Mouse (Mus musculus) lung, embryonic 14.5 days (tissue): ENCODE measurements around the gene Il31ra. TPM values are rescaled to one million over a fixed set of nuclear protein-coding genes. Genes with fewer than 3 reads are reported as not detected.
"Not testable (repeated sequence)": the region's sequence is repeated elsewhere in the genome, so short reads cannot be mapped to it uniquely, and the experiment has no call there.

Source experiments
- ATAC-seq: fragments of 200-750 bp; cut with Nextera tagmentation; 2 replicates; pipeline ENCODE4 v1.8.0; 2017; ENCODE audit warnings: mild to moderate bottlenecking, moderate TSS enrichment, moderate library complexity; ENCODE audit not compliant: insufficient read depth
- DNase-seq: peaks from one replicate; pipeline ENCODE4 v3.0.0-alpha.2; 2015
- H3K27ac ChIP-seq: fragments of 300-500 bp; sonication (generic); 2 replicates; pipeline ENCODE4 v1.5.1; 2014; ENCODE audit warnings: low read depth, mild to moderate bottlenecking, moderate library complexity
- H3K27me3 ChIP-seq: fragments of 300-500 bp; sonication (generic); 2 replicates; pipeline ENCODE4 v1.6.1; 2014; ENCODE audit warnings: low read length, control low read depth; ENCODE audit not compliant: insufficient read depth
- H3K36me3 ChIP-seq: fragments of 300-500 bp; sonication (generic); 2 replicates; pipeline ENCODE4 v1.6.1; 2014; ENCODE audit warnings: control low read depth; ENCODE audit not compliant: insufficient read depth
- H3K4me1 ChIP-seq: fragments of 300-500 bp; sonication (generic); 2 replicates; pipeline ENCODE4 v1.6.1; 2014; ENCODE audit warnings: antibody characterized with exemption, control low read depth; ENCODE audit not compliant: insufficient read depth
- H3K4me2 ChIP-seq: fragments of 300-500 bp; sonication (generic); 2 replicates; pipeline ENCODE4 v1.6.1; 2014; ENCODE audit warnings: mild to moderate bottlenecking
- H3K4me3 ChIP-seq: fragments of 300-500 bp; sonication (generic); 2 replicates; pipeline ENCODE4 v1.5.1; 2014; ENCODE audit warnings: low read depth, low read length
- H3K9ac ChIP-seq: fragments of 300-500 bp; sonication (generic); 2 replicates; pipeline ENCODE4 v1.6.1; 2014
- H3K9me3 ChIP-seq: fragments of 300-500 bp; sonication (generic); 2 replicates; pipeline ENCODE4 v1.6.1; 2016; ENCODE audit warnings: low read depth, low read length, control low read depth
- CTCF ChIP-seq: IDR thresholded peaks from 2 replicates; pipeline ENCODE4 v1.5.1; 2016; ENCODE audit warnings: antibody characterized with exemption, low read depth
- WGBS: fragments of 180-500 bp; shearing (Covaris S2); extraction: QIAGEN DNeasy Blood & Tissue Kit; methylation state at CpG from one replicate; pipeline ENCODE4 v1.1.7; 2014; 5-methylcytosine and 5-hydroxymethylcytosine counted together
- polyA plus RNA-seq: library from polyadenylated mRNA; unstranded; fragments of >200 nt; fragmentation: Nextera tagmentation; extraction: Ambion mirVana; gene quantifications from 2 replicates; pipeline ENCODE4 v1.2.1, GENCODE M21; 2014

The Il31ra gene
- polyA plus RNA-seq, result not detected in 2 replicates

DNA sequence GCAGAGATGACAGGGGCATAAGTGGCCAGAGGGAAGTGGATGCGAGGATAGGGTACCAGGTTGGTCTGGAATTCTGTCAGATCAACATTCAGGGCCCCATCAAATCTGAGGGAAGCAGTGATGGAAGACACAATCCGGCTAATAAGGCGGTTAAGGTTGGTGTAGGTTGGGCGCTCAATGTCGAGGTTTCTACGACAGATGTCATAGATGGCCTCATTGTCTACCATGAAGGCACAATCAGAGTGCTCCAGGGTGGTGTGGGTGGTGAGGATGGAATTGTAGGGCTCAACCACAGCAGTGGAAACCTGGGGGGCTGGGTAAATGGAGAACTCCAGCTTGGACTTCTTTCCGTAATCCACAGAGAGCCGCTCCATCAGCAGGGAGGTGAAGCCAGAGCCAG, at the start of gene Il31ra:
Il31ra (minus strand) TSS at position 101 of the 400 bp plus-strand sequence.
- not testable (repeated sequence) for H3K27me3 ChIP-seq, DNase-seq, H3K4me3 ChIP-seq, H3K9ac ChIP-seq, H3K9me3 ChIP-seq, ATAC-seq, H3K36me3 ChIP-seq, H3K4me2 ChIP-seq, H3K4me1 ChIP-seq, H3K27ac ChIP-seq
- WGBS, result 95% methylated on average over 6 of the region's 8 CpGs

DNA sequence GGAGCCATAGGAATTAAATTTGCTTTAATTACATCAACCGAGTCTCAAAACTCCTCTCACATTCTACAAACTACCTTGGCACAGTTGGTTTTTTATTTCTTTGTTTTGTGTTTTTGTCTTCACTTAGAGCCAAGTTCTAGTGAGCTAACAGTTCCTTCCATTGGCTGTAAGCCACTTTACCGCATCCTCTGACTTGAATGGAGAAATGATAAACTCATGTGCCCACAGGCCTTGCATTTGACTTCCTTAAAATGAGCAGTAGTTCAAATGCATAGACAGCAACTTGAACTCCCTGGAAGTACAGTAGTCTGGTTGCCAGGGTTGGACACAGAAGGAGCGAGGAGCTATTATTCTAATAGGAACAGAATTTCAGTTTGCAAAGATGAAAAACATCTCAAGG, 48.7 kb upstream of the Il31ra start:
- no peak for DNase-seq
- no peaks in the 10 kb centered on the region for H3K36me3 ChIP-seq
- no peaks in the 10 kb centered on the region for H3K27me3 ChIP-seq
- no peak for ATAC-seq
- 88% methylated on average over 3 of the region's 3 CpGs for WGBS
- no peaks in the 10 kb centered on the region for H3K9me3 ChIP-seq
- H3K4me1 ChIP-seq, result no peaks in the 10 kb centered on the region
- H3K9ac ChIP-seq, result no peak overlapping the region
- H3K4me2 ChIP-seq, result no peak overlapping the region
- no peak overlapping the region for H3K27ac ChIP-seq
- no peak overlapping the region for H3K4me3 ChIP-seq
- TF ChIP-seq CTCF, result no peak

DNA sequence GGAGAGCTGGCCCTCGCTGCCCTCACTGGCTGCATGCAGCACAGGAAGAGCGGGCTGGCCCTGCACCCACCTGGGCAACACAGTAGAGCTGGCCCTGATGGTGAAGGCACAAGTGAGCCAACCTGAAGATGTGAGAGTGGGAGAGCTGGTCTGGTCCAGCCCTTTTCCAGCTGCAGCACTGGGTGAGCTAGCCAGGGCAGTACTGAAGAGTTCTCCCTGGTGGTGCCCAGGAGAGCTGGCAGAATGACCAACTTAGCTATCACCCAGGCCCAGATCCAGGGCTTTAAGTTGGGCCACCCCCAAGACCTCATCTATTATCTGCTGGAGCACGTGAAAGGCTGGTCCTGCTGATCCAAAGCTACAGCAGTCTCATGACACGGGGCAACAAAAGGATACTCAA, 45.0 kb upstream of the Il31ra start:
- H3K4me3 ChIP-seq, result no peak overlapping the region
- DNase-seq (no peak), ATAC-seq (no peak)
- no peaks in the 10 kb centered on the region for H3K4me1 ChIP-seq
- no peak overlapping the region for H3K9ac ChIP-seq
- no peak for TF ChIP-seq CTCF
- WGBS, result 59% methylated on average over 4 of the region's 4 CpGs
- H3K4me2 ChIP-seq, result no peak overlapping the region
- H3K27me3 ChIP-seq, result no peaks in the 10 kb centered on the region
- no peaks in the 10 kb centered on the region for H3K9me3 ChIP-seq
- H3K36me3 ChIP-seq, result no peaks in the 10 kb centered on the region
- no peak overlapping the region for H3K27ac ChIP-seq

DNA sequence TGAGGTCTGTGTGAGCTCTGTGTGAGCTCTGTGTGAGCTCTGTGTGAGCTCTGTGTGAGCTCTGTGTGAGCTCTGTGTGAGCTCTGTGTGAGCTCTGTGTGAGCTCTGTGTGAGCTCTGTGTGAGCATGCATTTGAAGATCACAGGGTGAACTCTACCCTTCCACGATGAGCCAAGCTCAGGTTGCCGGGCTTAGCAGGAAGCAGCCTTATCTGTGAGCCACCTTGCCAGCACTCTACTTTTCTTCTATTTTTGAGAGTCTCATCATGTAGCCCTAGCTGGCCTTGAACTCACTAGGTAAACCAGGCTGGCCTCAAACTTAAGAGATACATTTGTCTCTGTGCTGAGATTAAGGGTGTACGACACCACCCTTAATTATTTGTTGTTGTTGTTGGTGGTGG, 42.3 kb upstream of the Il31ra start:
- no peak for TF ChIP-seq CTCF
- no peaks in the 10 kb centered on the region for H3K36me3 ChIP-seq

DNA sequence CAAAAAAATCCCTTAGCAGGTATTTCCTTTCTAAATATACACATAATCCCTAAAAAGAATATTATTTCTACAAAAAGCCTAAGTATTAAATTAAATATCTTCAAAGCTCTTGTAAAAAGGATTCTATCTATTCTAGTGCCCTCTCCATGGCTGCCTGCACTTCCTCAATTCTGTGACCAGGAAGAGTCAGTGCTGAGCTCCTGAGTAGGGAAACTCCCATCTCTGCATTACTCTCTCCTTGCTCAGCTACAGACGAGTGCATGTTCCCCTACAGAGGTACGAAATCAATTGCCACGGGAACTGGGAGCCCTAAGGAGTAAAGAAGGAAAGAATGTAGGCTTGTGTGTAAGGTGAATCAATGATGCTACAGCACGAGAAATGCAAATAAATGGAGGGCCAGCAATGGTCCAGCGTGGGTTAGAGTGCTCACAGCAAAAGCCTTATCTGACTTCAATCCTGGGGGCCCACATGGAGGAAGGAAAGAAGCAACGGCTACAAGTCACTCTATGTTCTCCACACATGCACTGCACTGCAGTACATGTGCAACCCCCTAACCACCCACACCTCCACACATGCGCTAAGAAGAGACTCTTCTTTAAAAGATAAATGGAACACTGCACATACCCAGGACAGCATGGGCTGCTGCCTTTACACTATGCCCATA, 41.1 kb upstream of the Il31ra start:
- Histone ChIP-seq H3K27ac (no peak overlapping the region), H3K4me3 (no peak overlapping the region), H3K4me2 (no peak overlapping the region), H3K9me3 (no peaks in the 10 kb centered on the region), H3K36me3 (no peaks in the 10 kb centered on the region), H3K4me1 (no peaks in the 10 kb centered on the region), H3K27me3 (no peaks in the 10 kb centered on the region), H3K9ac (no peak overlapping the region)
- 51% methylated on average over 7 of the region's 7 CpGs for WGBS
- ATAC-seq (no peak), DNase-seq (no peak)
- TF ChIP-seq CTCF, result no peak

More for the DNA sequence above, 42.3 kb upstream of the Il31ra start:
- no peaks in the 10 kb centered on the region for H3K9me3 ChIP-seq
- H3K9ac ChIP-seq, result no peak overlapping the region
- no peak overlapping the region for H3K4me2 ChIP-seq
- no peak overlapping the region for H3K4me3 ChIP-seq
- H3K27me3 ChIP-seq, result no peaks in the 10 kb centered on the region
- DNase-seq, result no peak
- ATAC-seq, result no peak
- 40% methylated on average over 3 of the region's 3 CpGs for WGBS
- no peak overlapping the region for H3K27ac ChIP-seq
- no peaks in the 10 kb centered on the region for H3K4me1 ChIP-seq

DNA sequence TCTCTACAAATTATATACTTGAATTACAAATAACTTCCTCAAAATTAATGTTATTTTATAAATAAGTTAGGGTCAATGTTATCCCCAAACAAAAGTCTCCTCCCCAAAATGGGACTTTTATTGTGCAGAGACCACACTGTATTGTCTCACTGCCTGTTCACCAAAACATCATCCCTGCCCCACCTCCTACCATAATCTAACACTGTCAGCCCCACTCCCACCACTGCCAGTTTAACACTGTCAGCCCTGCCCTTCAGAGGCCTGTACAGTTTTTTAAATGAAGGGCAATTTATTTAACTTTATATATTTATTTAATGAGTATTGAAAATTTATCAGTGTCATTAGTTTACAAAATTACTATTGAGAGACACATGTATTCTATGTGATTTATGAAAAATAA, 31.4 kb upstream of the Il31ra start:
- Histone ChIP-seq H3K9me3 (no peaks in the 10 kb centered on the region), H3K4me2 (no peak overlapping the region), H3K9ac (no peak overlapping the region), H3K4me1 (no peaks in the 10 kb centered on the region), H3K4me3 (no peak overlapping the region), H3K27ac (no peak overlapping the region), H3K36me3 (no peaks in the 10 kb centered on the region), H3K27me3 (no peaks in the 10 kb centered on the region)
- DNase-seq (no peak), ATAC-seq (no peak)
- no peak for TF ChIP-seq CTCF

DNA sequence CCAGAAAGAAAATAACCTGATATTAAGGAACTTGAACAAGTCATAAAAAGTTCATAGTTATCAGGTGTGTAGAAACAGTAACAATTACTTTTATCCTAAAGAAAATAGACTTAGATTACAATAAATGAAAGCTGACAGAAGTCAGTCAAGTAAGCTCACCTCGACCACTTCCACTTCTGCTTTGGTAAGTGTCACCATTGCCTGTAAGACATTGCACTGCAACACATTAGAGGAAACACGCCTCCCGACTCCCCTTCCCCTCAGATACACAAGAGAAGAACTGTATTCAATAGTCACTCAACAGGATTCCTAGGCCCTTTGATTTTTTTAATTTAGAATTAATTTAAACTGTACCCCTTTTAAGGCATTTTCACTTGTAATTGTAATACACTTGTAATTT, 30.5 kb upstream of the Il31ra start:
- TF ChIP-seq CTCF, result no peak
- DNase-seq (no peak), ATAC-seq (no peak)
- no peak overlapping the region for H3K4me3 ChIP-seq
- no peaks in the 10 kb centered on the region for H3K9me3 ChIP-seq
- no peak overlapping the region for H3K9ac ChIP-seq
- H3K4me1 ChIP-seq, result no peaks in the 10 kb centered on the region
- H3K4me2 ChIP-seq, result no peak overlapping the region
- no peaks in the 10 kb centered on the region for H3K27me3 ChIP-seq
- no peaks in the 10 kb centered on the region for H3K36me3 ChIP-seq
- 66% methylated on average over 3 of the region's 3 CpGs for WGBS
- no peak overlapping the region for H3K27ac ChIP-seq

DNA sequence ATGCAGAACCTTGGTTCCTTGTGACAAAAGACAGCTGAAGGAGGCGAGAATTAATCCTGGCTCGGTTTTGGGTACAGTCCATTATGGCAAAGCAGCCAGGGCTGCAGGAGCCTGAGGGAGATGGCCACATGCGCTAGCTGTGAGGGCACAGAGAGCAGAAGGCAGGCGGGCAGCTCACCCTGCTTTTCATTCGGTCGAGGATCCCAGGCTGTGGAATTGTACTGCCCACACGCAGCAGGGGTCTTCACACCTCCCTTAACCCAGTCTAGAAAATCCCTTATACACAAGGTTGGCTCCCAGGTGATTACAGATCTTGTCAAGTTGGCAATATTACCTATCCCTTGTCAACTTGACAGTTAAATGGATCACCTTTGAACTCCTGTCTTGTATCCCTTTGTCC, 29.5 kb upstream of the Il31ra start:
- 56% methylated on average over 7 of the region's 7 CpGs for WGBS
- no peak overlapping the region for H3K4me2 ChIP-seq
- DNase-seq, result no peak
- H3K9ac ChIP-seq, result no peak overlapping the region
- no peak overlapping the region for H3K4me3 ChIP-seq
- H3K36me3 ChIP-seq, result no peaks in the 10 kb centered on the region
- H3K9me3 ChIP-seq, result no peaks in the 10 kb centered on the region
- H3K4me1 ChIP-seq, result no peaks in the 10 kb centered on the region
- no peak for ATAC-seq
- H3K27me3 ChIP-seq, result no peaks in the 10 kb centered on the region
- TF ChIP-seq CTCF, result no peak
- no peak overlapping the region for H3K27ac ChIP-seq
